Mouse (Mus musculus) kidney, adult 2 months (tissue): ENCODE measurements around the gene Gm815.

Source experiments
- CTCF ChIP-seq: fragments of 200-500 bp; conservative IDR thresholded peaks from 2 replicates; pipeline ENCODE4 v1.5.1; 2011; ENCODE audit warnings: low read depth, mild to moderate bottlenecking, control low read depth, low read length, moderate library complexity, mixed read lengths; ENCODE audit not compliant: insufficient read depth, insufficient read length
- POLR2A ChIP-seq: fragments of 200-500 bp; IDR thresholded peaks from one replicate; pipeline ENCODE4 v1.6.1; 2011; ENCODE audit warnings: low read depth, low read length, control low read depth

- TF ChIP-seq CTCF, result no peak
- no peak for TF ChIP-seq POLR2A
Measured at GRCm38 (mm10) chr19:26870280-26870679, 15.4 kb upstream of the Gm815 start.
